Mouse (Mus musculus): ENCODE measurements around the gene Ppp3ca. TPM values are rescaled to one million over a fixed set of nuclear protein-coding genes. Genes with fewer than 3 reads are reported as not detected.

Gene Ppp3ca
- polyA plus RNA-seq, 1 experiment: 29.4 TPM

- no peaks in the 10 kb centered on the region for H3K9me3 ChIP-seq (replicated peaks; ENCODE audit: control insufficient read depth, insufficient read depth, low read length, poor library complexity, severe bottlenecking)
- H3K27me3 ChIP-seq (ENCODE audit: control insufficient read depth, insufficient read depth, low read length, poor library complexity, severe bottlenecking): no peaks in the 10 kb centered on the region
- no peaks in the 10 kb centered on the region for H3K36me3 ChIP-seq (ENCODE audit: control insufficient read depth, insufficient read depth, low read length, poor library complexity, severe bottlenecking)
- no peaks in the 10 kb centered on the region for H3K4me1 ChIP-seq (ENCODE audit: control insufficient read depth, insufficient read depth, low read length)
- H3K27ac ChIP-seq (ENCODE audit: insufficient read depth, low read length): no peak overlapping the region
- no peak overlapping the region for H3K4me3 ChIP-seq (ENCODE audit: low read depth, low read length)
- TF ChIP-seq CTCF (IDR thresholded peaks at IDR 0.05; ENCODE audit: low read depth, low read length): no peak
- no peak for TF ChIP-seq POLR2A (IDR thresholded peaks at IDR 0.05; ENCODE audit: insufficient read depth, low read length)
- TF ChIP-seq EP300 (IDR thresholded peaks at IDR 0.05; ENCODE audit: insufficient read depth, low read depth, low read length): no peak
- H3K9ac ChIP-seq (ENCODE audit: low read depth, poor library complexity, severe bottlenecking): no peak overlapping the region
These were observed 195.4 kb downstream of the Ppp3ca start for GRCm38 (mm10) chr3:136865176-136865859.

GRCm38 (mm10) chr3:136866095-136866494 lies 196.2 kb downstream of the Ppp3ca start:
- no peak overlapping the region for H3K4me3 ChIP-seq (ENCODE audit: low read depth, low read length)
- no peak overlapping the region for H3K27ac ChIP-seq (ENCODE audit: insufficient read depth, low read length)
- no peaks in the 10 kb centered on the region for H3K36me3 ChIP-seq (ENCODE audit: control insufficient read depth, insufficient read depth, low read length, poor library complexity, severe bottlenecking)
- no peaks in the 10 kb centered on the region for H3K9me3 ChIP-seq (replicated peaks; ENCODE audit: control insufficient read depth, insufficient read depth, low read length, poor library complexity, severe bottlenecking)
- H3K4me1 ChIP-seq (ENCODE audit: control insufficient read depth, insufficient read depth, low read length): no peaks in the 10 kb centered on the region
- no peak overlapping the region for H3K9ac ChIP-seq (ENCODE audit: low read depth, poor library complexity, severe bottlenecking)
- TF ChIP-seq CTCF (IDR thresholded peaks at IDR 0.05; ENCODE audit: low read depth, low read length) (no peak), EP300 (IDR thresholded peaks at IDR 0.05; ENCODE audit: insufficient read depth, low read depth, low read length) (no peak), POLR2A (IDR thresholded peaks at IDR 0.05; ENCODE audit: insufficient read depth, low read length) (no peak)
- no peaks in the 10 kb centered on the region for H3K27me3 ChIP-seq (ENCODE audit: control insufficient read depth, insufficient read depth, low read length, poor library complexity, severe bottlenecking)

GRCm38 (mm10) chr3:136866571-136866970 lies 196.6 kb downstream of the Ppp3ca start:
- no peak overlapping the region for H3K9ac ChIP-seq (ENCODE audit: low read depth, poor library complexity, severe bottlenecking)
- no peaks in the 10 kb centered on the region for H3K36me3 ChIP-seq (ENCODE audit: control insufficient read depth, insufficient read depth, low read length, poor library complexity, severe bottlenecking)
- H3K9me3 ChIP-seq (replicated peaks; ENCODE audit: control insufficient read depth, insufficient read depth, low read length, poor library complexity, severe bottlenecking): no peaks in the 10 kb centered on the region
- H3K27ac ChIP-seq (ENCODE audit: insufficient read depth, low read length): no peak overlapping the region
- no peaks in the 10 kb centered on the region for H3K27me3 ChIP-seq (ENCODE audit: control insufficient read depth, insufficient read depth, low read length, poor library complexity, severe bottlenecking)
- TF ChIP-seq POLR2A (IDR thresholded peaks at IDR 0.05; ENCODE audit: insufficient read depth, low read length): no peak
- TF ChIP-seq CTCF (IDR thresholded peaks at IDR 0.05; ENCODE audit: low read depth, low read length): no peak
- no peak for TF ChIP-seq EP300 (IDR thresholded peaks at IDR 0.05; ENCODE audit: insufficient read depth, low read depth, low read length)
- H3K4me3 ChIP-seq (ENCODE audit: low read depth, low read length): no peak overlapping the region
- H3K4me1 ChIP-seq (ENCODE audit: control insufficient read depth, insufficient read depth, low read length): no peaks in the 10 kb centered on the region

GRCm38 (mm10) chr3:136867366-136867765 lies 197.4 kb downstream of the Ppp3ca start:
- H3K9me3 ChIP-seq (replicated peaks; ENCODE audit: control insufficient read depth, insufficient read depth, low read length, poor library complexity, severe bottlenecking): no peaks in the 10 kb centered on the region
- no peak for TF ChIP-seq POLR2A (IDR thresholded peaks at IDR 0.05; ENCODE audit: insufficient read depth, low read length)
- no peak for TF ChIP-seq EP300 (IDR thresholded peaks at IDR 0.05; ENCODE audit: insufficient read depth, low read depth, low read length)
- TF ChIP-seq CTCF (IDR thresholded peaks at IDR 0.05; ENCODE audit: low read depth, low read length): no peak
- H3K27me3 ChIP-seq (ENCODE audit: control insufficient read depth, insufficient read depth, low read length, poor library complexity, severe bottlenecking): no peaks in the 10 kb centered on the region
- no peak overlapping the region for H3K4me3 ChIP-seq (ENCODE audit: low read depth, low read length)
- H3K4me1 ChIP-seq (ENCODE audit: control insufficient read depth, insufficient read depth, low read length): no peaks in the 10 kb centered on the region
- no peak overlapping the region for H3K9ac ChIP-seq (ENCODE audit: low read depth, poor library complexity, severe bottlenecking)
- no peak overlapping the region for H3K27ac ChIP-seq (ENCODE audit: insufficient read depth, low read length)
- no peaks in the 10 kb centered on the region for H3K36me3 ChIP-seq (ENCODE audit: control insufficient read depth, insufficient read depth, low read length, poor library complexity, severe bottlenecking)

GRCm38 (mm10) chr3:136871772-136872532 lies 202.0 kb downstream of the Ppp3ca start:
- Histone ChIP-seq H3K27me3 (ENCODE audit: control insufficient read depth, insufficient read depth, low read length, poor library complexity, severe bottlenecking) (no peaks in the 10 kb centered on the region), H3K4me1 (ENCODE audit: control insufficient read depth, insufficient read depth, low read length) (no peaks in the 10 kb centered on the region), H3K9me3 (replicated peaks; ENCODE audit: control insufficient read depth, insufficient read depth, low read length, poor library complexity, severe bottlenecking) (no peaks in the 10 kb centered on the region), H3K9ac (ENCODE audit: low read depth, poor library complexity, severe bottlenecking) (no peak overlapping the region), H3K27ac (ENCODE audit: insufficient read depth, low read length) (no peak overlapping the region), H3K36me3 (ENCODE audit: control insufficient read depth, insufficient read depth, low read length, poor library complexity, severe bottlenecking) (no peaks in the 10 kb centered on the region), H3K4me3 (ENCODE audit: low read depth, low read length) (no peak overlapping the region)
- TF ChIP-seq EP300 (IDR thresholded peaks at IDR 0.05; ENCODE audit: insufficient read depth, low read depth, low read length) (no peak), CTCF (IDR thresholded peaks at IDR 0.05; ENCODE audit: low read depth, low read length) (no peak), POLR2A (IDR thresholded peaks at IDR 0.05; ENCODE audit: insufficient read depth, low read length) (no peak)

GRCm38 (mm10) chr3:136872533-136873095 lies 202.7 kb downstream of the Ppp3ca start:
- no peak overlapping the region for H3K27ac ChIP-seq (ENCODE audit: insufficient read depth, low read length)
- H3K9ac ChIP-seq (ENCODE audit: low read depth, poor library complexity, severe bottlenecking): no peak overlapping the region
- no peaks in the 10 kb centered on the region for H3K9me3 ChIP-seq (replicated peaks; ENCODE audit: control insufficient read depth, insufficient read depth, low read length, poor library complexity, severe bottlenecking)

More at GRCm38 (mm10) chr3:136872533-136873095, 202.7 kb downstream of the Ppp3ca start:
- H3K4me1 ChIP-seq (ENCODE audit: control insufficient read depth, insufficient read depth, low read length): no peaks in the 10 kb centered on the region
- no peaks in the 10 kb centered on the region for H3K27me3 ChIP-seq (ENCODE audit: control insufficient read depth, insufficient read depth, low read length, poor library complexity, severe bottlenecking)
- TF ChIP-seq POLR2A (IDR thresholded peaks at IDR 0.05; ENCODE audit: insufficient read depth, low read length) (no peak), CTCF (IDR thresholded peaks at IDR 0.05; ENCODE audit: low read depth, low read length) (no peak), EP300 (IDR thresholded peaks at IDR 0.05; ENCODE audit: insufficient read depth, low read depth, low read length) (no peak)
- no peaks in the 10 kb centered on the region for H3K36me3 ChIP-seq (ENCODE audit: control insufficient read depth, insufficient read depth, low read length, poor library complexity, severe bottlenecking)
- H3K4me3 ChIP-seq (ENCODE audit: low read depth, low read length): no peak overlapping the region

All from ES-Bruce4 (cell line).